12 mouse cellular contexts compared by ENCODE assay signal in the genomic region with DNA sequence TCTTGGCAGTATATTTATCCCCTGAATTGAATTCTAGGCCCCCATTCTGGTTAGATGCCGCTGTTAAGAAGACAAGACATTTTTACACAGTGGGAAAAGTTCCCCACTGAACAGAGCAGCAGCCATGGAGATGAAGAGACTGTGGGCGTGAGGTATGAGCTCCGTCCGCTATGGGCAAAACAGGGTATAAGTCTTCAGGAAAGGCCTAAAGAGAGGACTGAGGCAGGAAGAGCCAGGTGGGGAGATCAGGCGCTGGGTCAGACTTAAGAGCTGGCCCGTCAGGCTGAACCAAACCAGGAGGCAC.
DNase-seq lines count a peak whose midpoint lies in the region; ATAC-seq and TF ChIP-seq lines count a peak whose summit lies in the region.
"Had no signal": no experiment of that assay in that cellular context is flagged by ENCODE, and none has a peak within 500 bp of the region (broad histone marks: within the 10 kb centered on the region; RNA-seq: fewer than 3 reads in every experiment).

No protein-coding gene starts in this region.

- H3K4me3 ChIP-seq in E14TG2a.4 (replicated peaks; ENCODE audit: low read length) = 0 out of 2 replicates have a peak overlapping the region, but pooled peaks have one; percentile 35
- no peak overlapping the region for H3K4me3 ChIP-seq in cortical plate, adult 2 months (ENCODE audit: insufficient read depth, low read length)
- H3K4me3 ChIP-seq in hindbrain, embryonic 11.5 days (ENCODE audit: low read depth, low read length) = no peak overlapping the region
- H3K4me3 ChIP-seq in midbrain, embryonic 15.5 days = no peak overlapping the region
- H3K4me3 ChIP-seq: erythroblast, embryonic 14.5 days had no signal

- H3K27ac ChIP-seq in cortical plate, adult 2 months (ENCODE audit: insufficient read depth, low read length) = 0 out of 2 replicates have a peak overlapping the region, but pooled peaks have one; percentile 5
- H3K27ac ChIP-seq in hindbrain, embryonic 11.5 days (ENCODE audit: low read depth, low read length) = peak overlapping the region; percentile 86
- peak overlapping the region; percentile 70 for H3K27ac ChIP-seq in midbrain, embryonic 15.5 days

- TF ChIP-seq CTCF in E14TG2a.4 (conservative IDR thresholded peaks at IDR 0.05; ENCODE audit: low read length) = no peak
- TF ChIP-seq CTCF in cortical plate, adult 2 months (IDR thresholded peaks at IDR 0.05; ENCODE audit: extremely low read depth, insufficient read depth, low read length) = no peak

- no peak overlapping the region for H3K4me2 ChIP-seq in hindbrain, embryonic 11.5 days (replicated peaks; ENCODE audit: low read depth, low read length)
- H3K4me2 ChIP-seq in midbrain, embryonic 15.5 days = no peak overlapping the region

- 51% methylated on average over 6 of the region's 6 CpGs for WGBS in hindbrain, embryonic 11.5 days
- 40% methylated on average over 6 of the region's 6 CpGs for WGBS in midbrain, embryonic 15.5 days

- no peaks in the 10 kb centered on the region for H3K27me3 ChIP-seq in E14TG2a.4 (ENCODE audit: insufficient read depth, low read length)
- H3K27me3 ChIP-seq in hindbrain, embryonic 11.5 days (ENCODE audit: control insufficient read depth, insufficient read depth, low read length) = no peaks in the 10 kb centered on the region
- no peaks in the 10 kb centered on the region for H3K27me3 ChIP-seq in midbrain, embryonic 15.5 days (replicated peaks)

- peaks cover 32% of the 10 kb centered on the region for H3K36me3 ChIP-seq in E14TG2a.4 (ENCODE audit: insufficient read depth, low read length)
- no peaks in the 10 kb centered on the region for H3K36me3 ChIP-seq in hindbrain, embryonic 11.5 days (ENCODE audit: control insufficient read depth, insufficient read depth, low read length)
- no peaks in the 10 kb centered on the region for H3K36me3 ChIP-seq in midbrain, embryonic 15.5 days (replicated peaks)

- H3K4me1 ChIP-seq in E14TG2a.4 (replicated peaks; ENCODE audit: low read depth, low read length) = peaks cover 78% of the 10 kb centered on the region
- H3K4me1 ChIP-seq in cortical plate, adult 2 months (ENCODE audit: control insufficient read depth, insufficient read depth, low read length) = peaks cover 4% of the 10 kb centered on the region; the same call in 1 of the 2 replicates
- H3K4me1 ChIP-seq in hindbrain, embryonic 11.5 days (replicated peaks; ENCODE audit: control insufficient read depth, insufficient read depth, low read length) = peaks cover 13% of the 10 kb centered on the region
- peaks cover 30% of the 10 kb centered on the region for H3K4me1 ChIP-seq in midbrain, embryonic 15.5 days

- H3K9ac ChIP-seq in hindbrain, embryonic 11.5 days (ENCODE audit: low read depth, low read length) = no peak overlapping the region
- no peak overlapping the region for H3K9ac ChIP-seq in midbrain, embryonic 15.5 days

- TF ChIP-seq POLR2A in cortical plate, adult 2 months (IDR thresholded peaks at IDR 0.05; ENCODE audit: extremely low read depth, insufficient read depth, low read length) = no peak

- no peaks in the 10 kb centered on the region for H3K9me3 ChIP-seq in E14TG2a.4 (ENCODE audit: low read length)
- H3K9me3 ChIP-seq in hindbrain, embryonic 11.5 days (ENCODE audit: control insufficient read depth, low read length) = no peaks in the 10 kb centered on the region
- H3K9me3 ChIP-seq in midbrain, embryonic 15.5 days = no peaks in the 10 kb centered on the region

- ATAC-seq in hindbrain, embryonic 11.5 days (ENCODE audit: low FRiP score) = peak; percentile 53
- peak; percentile 66; the same call in 1 of the 2 replicates for ATAC-seq in midbrain, embryonic 15.5 days (replicated peaks)
- ATAC-seq: activated CD4-positive, CD25-positive, alpha-beta regulatory T cell, adult 4 months had no signal

- DNase-seq in hindbrain, embryonic 11.5 days (ENCODE audit: low spot score) = no peak
- no peak for DNase-seq in frontal cortex, adult 2 months (ENCODE audit: extremely low spot score in 1 of 2, low spot score in 1 of 2)
- DNase-seq in liver = no peak
- DNase-seq in frontal cortex, postnatal 14 days (ENCODE audit: low spot score in 2 of 2) = no peak
- DNase-seq: kidney, adult 18-20 months; lung, adult 18-20 months; spleen, adult 18-20 months had no signal

Comparison
In these comparisons a context has a peak if more than half of its experiments do, and no peak if none do; other contexts are left out.
1. H3K27ac ChIP-seq: peak in every context shown above with its lines; median percentile 86 in hindbrain, embryonic 11.5 days; 70 in midbrain, embryonic 15.5 days; 5 in cortical plate, adult 2 months.